Mouse (Mus musculus): Measurements from ENCODE around the gene Synj2.
"Not testable (repeated sequence)": the region's sequence is repeated elsewhere in the genome, so short reads cannot be mapped to it uniquely, and the experiment has no call there.

The Synj2 gene

DNA sequence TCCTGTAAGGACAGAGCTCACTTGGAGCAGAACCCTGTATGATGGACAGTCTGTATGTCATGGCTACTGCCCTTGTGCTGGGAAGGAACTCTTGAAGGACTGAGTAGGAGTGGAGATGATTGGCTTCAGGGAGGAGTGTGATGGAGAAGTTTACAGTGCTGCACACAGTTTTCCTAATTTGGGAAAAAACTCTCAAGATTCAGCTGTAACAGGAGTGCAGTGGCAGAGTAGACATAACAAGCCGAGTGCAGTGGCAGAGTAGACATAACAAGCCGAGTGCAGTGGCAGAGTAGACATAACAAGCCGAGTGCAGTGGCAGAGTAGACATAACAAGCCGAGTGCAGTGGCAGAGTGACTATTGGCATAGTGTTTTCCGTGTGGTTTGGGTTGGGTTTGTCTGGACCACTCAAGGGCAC is 80.3 kb downstream of the Synj2 start:
- DNase-seq (ENCODE audit: extremely low read depth, low read depth, low spot score): not testable (repeated sequence)

DNA sequence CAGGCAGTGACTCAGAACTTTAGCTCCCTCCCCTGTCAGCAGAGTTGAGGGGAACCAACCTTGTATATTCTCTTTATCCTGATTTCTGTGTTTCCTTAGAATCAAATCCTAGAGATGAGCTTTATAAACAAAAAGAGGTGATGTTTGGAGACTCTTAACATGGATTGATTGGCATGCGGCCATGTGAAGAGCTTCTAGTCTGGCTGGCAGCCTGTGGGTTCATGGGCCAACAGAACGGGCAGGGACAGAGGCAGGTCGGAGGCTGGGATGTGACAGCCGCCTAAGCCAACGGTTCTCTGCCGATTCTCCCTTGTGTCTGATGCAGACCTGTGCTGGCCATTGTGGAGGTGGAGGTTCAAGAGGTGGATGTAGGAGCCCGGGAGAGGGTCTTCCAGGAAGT is 84.8 kb downstream of the Synj2 start:
- DNase-seq (ENCODE audit: extremely low read depth, low read depth, low spot score): no peak

DNA sequence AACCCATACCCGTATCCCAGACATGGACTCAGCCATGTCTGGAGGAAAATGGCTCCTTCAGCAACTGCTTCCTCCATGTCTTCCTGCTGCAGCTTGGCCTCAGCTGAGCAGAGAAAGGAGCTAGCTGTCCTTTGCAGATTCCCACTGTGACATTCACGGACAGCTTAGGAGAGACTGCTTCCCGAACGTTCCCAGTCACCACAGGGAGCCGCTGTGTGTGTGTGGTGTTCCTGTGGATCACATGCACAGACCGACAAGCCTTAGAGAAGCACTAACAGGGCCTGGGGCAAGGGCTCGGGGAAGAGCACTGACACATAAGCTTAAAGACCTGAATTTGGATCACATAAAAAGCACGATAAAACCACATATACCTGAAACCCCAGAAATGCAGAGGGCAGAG is 94.6 kb downstream of the Synj2 start:
- DNase-seq (ENCODE audit: extremely low read depth, low read depth, low spot score): no peak

DNA sequence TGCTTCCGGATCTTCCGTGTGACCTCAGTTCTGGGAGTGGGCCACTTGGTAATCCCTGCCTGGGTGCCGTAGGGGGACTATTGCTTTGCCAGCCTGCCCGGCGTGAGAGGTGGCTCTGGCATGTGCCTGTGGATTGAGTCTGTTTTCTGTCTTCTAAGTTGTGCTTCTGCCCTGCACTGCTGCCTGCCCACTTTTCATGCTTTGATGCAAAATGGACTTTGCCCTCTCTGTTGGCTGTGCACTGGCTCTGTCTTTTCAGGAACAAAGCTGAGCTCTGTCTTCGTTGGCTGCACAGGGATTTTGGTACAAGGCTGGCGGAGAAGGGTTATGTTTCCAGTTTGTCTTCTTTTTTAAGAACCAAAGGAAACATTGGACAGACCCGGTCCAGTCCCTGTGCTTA is 95.4 kb downstream of the Synj2 start:
- DNase-seq (ENCODE audit: extremely low read depth, low read depth, low spot score): no peak

DNA sequence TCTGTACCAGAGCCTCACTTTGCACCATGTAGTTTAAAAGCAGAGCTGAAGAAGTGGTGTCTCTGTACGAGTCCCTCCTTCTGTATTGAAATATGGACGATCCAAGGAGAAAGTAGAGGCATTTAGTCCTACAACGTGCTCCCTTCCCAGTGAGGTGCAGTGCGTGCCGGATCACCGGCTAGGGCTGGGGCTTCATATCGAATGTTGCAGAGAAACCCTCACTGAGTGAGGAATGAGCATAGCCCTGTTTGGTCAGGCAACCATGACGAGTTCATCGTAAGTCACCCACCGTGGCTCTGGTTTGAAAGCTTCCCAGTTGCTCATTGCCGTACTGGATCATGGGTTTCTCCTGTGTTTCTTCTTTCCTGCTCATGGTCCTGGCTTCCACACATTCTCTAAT is 95.8 kb downstream of the Synj2 start:
- DNase-seq (ENCODE audit: extremely low read depth, low read depth, low spot score): no peak

DNA sequence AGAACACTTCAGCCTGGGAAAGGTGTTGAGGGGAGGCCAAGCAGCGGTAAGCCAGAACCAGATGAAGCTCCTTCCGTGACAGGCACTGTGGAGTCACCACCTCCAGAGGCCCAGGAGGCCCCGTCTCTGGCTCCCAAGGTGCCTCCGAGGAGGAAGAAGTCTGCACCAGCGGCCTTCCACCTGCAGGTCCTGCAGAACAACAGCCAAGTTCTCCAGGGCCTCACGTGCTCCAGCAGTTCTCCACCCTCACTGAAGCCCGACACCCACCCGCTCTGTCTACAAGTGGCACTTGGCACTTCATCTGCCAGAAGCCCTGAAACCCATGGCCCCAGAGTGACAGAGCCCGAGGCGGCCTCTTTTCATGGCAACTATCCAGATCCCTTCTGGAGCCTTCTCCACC is 96.4 kb downstream of the Synj2 start:
- DNase-seq (ENCODE audit: extremely low read depth, low read depth, low spot score): no peak

DNA sequence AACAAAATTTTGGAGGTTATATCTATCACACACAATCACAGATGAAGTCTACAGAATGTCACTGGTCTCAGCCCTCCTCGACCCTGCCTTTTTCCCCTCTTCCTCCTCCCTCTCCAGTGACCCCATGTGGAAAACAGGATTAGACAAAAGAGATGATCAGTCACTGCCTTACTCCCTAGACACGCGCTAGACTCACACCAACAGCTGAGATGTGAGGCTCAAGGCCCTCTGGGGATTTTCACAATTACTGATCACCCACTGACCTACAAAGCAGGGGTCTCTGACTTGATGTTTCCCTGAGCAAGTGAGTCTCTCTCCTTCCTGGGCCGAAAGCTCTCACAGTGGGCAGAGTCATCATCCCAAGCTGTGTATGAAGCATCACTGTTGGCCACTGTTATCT is 111.7 kb downstream of the Synj2 start:
- DNase-seq (ENCODE audit: extremely low read depth, low read depth, low spot score): no peak

DNA sequence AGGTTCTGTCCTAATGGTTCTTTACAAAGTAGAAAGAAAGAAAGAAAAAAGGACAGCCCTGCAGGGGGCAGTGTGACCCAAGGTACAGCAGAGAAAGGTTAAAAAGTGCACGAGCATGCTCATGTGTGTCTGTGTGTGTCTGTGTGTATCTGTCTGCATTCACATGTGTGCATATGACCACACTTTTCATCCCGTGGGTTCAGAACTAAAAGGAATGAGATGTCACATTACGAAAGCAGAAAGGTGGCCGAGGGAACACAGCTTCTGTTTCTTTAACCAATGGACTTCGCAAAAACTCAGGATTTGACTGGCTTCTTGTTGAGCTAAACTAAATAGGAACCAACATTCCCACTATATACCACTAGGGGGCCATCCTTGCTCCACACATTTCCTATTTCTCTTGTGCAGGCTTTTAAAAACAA is 113.9 kb downstream of the Synj2 start:
- no peak for DNase-seq (ENCODE audit: extremely low read depth, low read depth, low spot score)

DNA sequence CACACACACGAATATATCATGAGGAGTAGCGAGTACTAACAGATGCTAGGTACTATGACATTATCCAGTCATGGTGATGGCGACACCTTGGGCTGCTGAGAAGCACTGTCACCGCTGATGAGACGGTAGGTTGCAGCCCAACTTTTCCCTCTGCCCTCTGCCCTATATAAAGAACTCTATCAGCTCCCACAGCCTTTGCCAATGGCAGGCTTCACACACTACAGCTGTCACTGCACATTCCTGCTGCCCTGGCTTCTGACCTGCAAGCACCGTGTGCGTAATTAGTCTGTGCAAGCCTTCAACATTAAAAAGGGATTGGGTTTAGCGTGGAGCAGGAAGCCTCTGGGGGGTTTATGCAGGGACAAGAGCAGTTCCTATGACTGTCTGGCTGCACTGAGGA is 121.7 kb downstream of the Synj2 start:
- no peak for DNase-seq (ENCODE audit: extremely low read depth, low read depth, low spot score)

DNA sequence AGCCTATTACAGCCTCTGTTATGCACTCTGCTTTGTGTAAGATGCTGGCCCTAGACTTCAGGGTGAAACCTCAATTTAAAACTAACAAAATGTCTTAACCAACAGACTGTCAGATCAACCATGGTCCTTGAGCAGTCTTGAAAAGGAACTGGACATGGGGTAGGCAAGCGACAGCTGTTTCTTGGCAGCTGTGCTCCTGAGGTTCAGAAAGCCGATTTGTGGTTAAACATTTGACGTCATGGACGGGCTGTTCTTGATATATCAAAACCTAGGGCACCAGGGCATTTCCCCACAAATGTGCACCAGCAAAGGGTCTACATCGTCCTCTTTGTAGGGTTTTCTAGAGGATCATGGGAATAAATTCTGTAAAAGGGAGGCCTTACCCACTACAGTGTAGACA is 122.5 kb downstream of the Synj2 start:
- no peak for DNase-seq (ENCODE audit: extremely low read depth, low read depth, low spot score)

DNA sequence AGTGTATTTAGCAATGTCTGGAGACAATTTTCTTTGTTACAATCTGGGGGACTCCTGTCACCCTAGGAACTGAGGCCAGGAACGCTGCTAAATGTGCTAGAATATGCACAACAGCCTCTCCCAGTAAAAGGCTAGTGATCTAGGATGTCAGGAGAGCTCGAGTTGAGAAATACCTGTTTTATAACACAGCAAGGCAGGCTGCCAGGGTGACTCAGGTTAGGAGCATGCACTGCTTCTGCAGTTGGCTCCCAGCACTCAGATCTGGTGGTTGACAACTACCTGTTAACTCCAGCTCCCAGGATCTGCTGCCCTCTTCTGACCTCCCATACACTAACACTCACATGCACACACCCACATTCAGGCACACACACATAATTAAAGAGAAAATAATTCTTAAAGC is 124.9 kb downstream of the Synj2 start:
- DNase-seq (ENCODE audit: extremely low read depth, low read depth, low spot score): peak; percentile 28

DNA sequence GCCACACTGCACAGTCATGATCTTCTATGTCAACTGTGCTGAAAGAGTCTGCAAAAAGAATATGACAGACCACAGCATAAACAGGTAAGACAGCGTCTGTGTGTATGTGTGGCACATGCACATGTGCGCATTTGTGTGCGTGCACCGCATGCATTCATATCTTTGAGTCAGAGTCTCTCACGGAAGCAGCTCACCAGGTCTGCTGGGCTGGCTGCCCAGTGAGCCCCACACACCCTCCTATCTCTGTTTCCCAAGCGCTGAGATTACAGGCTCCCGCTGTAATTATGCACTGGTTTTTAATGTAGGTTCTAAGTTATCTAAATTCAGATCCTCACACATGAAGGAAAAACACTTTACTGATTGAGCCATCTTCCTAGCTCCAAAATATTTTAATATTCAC is 126.5 kb downstream of the Synj2 start:
- DNase-seq (ENCODE audit: extremely low read depth, low read depth, low spot score): no peak

DNA sequence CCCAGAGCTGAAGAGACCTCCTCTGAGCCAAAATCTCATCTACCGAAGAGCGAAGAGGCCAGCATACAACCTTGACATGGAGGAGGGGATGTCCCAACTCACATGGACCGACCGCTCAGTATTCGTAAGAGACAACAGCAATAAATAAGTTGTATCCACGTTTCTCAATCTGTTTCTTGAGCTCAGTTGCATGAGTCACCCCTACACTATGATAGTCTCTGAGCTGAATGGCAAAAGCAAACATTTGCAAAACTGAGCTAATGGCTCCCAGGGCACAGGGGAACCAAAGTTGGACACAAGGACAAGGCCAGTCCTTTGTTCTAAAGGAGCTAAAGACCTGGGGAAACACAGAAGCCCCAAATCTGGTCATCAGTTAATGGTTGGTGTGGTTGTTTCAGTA is 128.8 kb downstream of the Synj2 start:
- no peak for DNase-seq (ENCODE audit: extremely low read depth, low read depth, low spot score)

DNA sequence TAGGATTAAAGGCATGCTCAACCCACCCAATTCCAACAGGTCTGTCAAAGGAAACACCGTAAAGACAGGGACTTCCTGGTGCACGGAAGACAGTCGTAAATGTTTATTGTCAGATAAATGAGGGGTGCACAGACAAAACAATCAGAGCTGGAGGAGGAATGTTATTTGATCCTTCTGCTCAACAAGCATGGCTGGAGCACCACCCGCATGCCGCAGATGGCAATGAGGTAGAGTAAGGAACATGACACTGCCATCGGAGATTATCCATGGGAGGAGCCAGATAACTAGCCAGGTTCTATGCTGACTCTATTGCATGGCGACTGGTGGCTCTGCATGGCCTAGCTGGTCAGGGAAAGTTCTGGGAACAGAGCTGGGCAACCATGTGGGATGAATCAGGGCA is 132.3 kb downstream of the Synj2 start:
- no peak for DNase-seq (ENCODE audit: extremely low read depth, low read depth, low spot score)

DNA sequence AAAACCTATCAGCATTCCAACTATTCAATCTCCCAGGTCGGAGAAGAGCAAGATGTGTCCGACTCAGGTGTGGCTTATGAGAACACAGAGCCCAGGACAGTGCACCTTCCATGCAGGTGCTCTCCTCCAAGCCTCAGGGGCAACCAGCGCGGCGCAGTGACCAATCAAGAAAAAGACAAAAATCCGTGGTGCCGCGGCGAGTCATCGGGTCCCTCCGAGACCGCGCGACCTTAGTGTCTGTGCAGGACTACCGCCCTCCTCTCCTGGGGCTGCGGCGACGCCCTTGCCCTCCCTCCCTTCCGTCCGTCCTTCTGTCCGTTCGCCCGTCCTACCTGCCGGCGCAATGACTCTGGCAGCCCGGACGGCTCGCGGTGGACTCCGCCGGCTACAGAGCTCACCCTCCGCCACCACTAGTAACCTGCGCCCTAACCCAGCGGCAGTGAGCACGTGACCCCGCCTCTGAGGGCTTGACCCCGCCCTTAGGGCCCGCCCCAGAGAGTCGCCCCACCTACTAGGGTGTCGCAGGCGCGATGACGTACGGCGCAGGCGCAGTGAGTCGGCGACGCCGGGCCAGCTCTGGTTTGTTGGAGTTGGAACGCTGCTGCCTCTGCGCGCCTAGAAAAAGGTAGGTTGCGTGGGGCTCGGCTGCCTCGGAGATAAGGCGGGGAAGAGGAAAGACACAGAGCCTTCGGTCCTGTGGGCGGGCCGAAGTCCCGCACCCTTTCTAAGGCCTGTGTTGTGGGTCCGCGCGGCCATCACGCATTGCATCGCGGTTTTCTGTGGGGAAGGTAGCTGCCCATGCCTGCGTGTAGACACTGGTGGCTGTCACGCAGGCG is 138.4 kb downstream of the Synj2 start, which contains the start of the genes Serac1 and Gtf2h5:
TSS of gene Serac1 (minus strand) at position 455 of the 836 bp plus-strand sequence.
TSS of gene Gtf2h5 (plus strand) at position 500 of the 836 bp plus-strand sequence.
- peak; percentile 42 for DNase-seq (ENCODE audit: extremely low read depth, low read depth, low spot score)

DNA sequence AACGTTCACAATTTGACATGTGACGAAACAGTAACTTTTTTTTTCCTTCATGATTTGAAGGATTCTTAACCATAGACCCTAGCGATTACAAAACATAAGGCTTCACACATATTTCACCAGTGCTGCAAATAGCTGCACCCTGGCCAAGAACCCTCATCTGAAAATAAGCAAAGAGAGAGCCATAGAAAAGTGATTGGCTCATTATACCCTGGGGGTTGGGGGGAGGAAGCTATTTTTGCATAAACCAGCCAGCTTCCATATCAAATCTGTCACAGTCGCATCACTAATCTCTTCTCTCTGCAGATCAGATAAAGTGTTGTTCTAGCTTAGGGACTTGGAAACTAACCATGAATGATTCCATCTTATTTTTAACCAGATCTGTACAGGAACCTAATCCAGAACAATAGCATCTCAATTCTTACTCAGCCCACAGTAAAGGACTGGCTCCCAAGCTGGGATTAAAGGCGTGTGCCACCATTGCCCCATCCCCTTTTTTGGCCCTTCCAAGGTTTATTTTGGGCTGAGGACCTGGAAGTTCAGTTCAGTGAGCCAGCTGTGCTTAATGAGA is 142.3 kb downstream of the Synj2 start:
- peak; percentile 80 for DNase-seq (ENCODE audit: extremely low read depth, low read depth, low spot score)

DNA sequence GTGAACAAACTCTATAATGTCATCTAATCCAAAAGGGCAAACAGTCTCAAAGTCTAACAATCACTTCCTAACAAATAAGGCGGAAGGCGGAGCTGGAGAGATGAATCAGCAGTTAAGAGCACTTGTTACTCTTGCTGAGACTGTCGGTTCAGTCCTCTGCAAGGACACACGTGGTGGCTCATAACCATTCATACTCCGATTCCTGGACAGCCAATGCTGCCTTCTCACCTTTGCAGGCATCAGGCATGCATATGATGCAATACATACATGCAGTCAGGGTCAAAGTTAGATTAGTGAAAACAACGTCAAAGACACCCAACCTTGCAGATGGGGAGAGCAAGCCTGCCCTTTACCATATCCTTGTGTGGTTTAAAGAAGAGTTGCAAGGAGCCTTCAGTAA is 150.5 kb downstream of the Synj2 start:
- DNase-seq (ENCODE audit: extremely low read depth, low read depth, low spot score): no peak

Measured in fat pad, adult 2 months (tissue).